Mouse (Mus musculus): Measurements from ENCODE around the gene Rps28. TPM values are rescaled to one million over a fixed set of nuclear protein-coding genes. Genes with fewer than 3 reads are reported as not detected.

Gene Rps28
- polyA plus RNA-seq, 1 experiment from 2014 or later = 715 TPM

DNA sequence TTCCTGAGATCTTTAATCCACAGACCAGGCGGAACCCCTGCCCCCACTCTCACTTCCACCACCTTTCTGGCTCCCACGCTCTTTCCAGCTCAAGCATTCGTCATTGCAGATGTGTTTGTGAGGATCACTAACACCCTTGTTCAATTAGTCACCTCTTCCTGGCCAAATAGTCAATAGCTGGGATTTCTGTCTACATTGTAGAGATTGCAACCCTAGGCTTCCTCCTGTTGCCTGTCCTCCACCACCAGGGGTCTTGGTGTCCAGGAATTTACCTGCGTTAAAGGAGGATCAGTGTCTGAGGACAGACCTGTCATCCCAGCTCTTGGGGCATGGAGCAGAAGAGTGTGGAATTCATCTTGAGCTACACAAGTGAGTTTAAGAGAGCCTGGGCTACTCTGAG lies 42.3 kb downstream of the Rps28 start:
- H3K4me2 ChIP-seq = peak overlapping the region; percentile 83
- no peaks in the 10 kb centered on the region for H3K9me3 ChIP-seq (replicated peaks)
- no peak for ATAC-seq
- peaks cover 42% of the 10 kb centered on the region for H3K4me1 ChIP-seq
- H3K4me3 ChIP-seq = peak overlapping the region; percentile 63
- H3K27ac ChIP-seq = peak overlapping the region; percentile 29; the same call in 1 of the 2 replicates
- WGBS (ENCODE audit: insufficient replicate concordance) = 31% methylated on average over 4 of the region's 4 CpGs
- H3K27me3 ChIP-seq (replicated peaks) = 0 out of 2 replicates have a peak, but pooled peaks cover 16% of the 10 kb centered on the region
- peaks cover 19% of the 10 kb centered on the region for H3K36me3 ChIP-seq
- peak overlapping the region; percentile 69 for H3K9ac ChIP-seq

DNA sequence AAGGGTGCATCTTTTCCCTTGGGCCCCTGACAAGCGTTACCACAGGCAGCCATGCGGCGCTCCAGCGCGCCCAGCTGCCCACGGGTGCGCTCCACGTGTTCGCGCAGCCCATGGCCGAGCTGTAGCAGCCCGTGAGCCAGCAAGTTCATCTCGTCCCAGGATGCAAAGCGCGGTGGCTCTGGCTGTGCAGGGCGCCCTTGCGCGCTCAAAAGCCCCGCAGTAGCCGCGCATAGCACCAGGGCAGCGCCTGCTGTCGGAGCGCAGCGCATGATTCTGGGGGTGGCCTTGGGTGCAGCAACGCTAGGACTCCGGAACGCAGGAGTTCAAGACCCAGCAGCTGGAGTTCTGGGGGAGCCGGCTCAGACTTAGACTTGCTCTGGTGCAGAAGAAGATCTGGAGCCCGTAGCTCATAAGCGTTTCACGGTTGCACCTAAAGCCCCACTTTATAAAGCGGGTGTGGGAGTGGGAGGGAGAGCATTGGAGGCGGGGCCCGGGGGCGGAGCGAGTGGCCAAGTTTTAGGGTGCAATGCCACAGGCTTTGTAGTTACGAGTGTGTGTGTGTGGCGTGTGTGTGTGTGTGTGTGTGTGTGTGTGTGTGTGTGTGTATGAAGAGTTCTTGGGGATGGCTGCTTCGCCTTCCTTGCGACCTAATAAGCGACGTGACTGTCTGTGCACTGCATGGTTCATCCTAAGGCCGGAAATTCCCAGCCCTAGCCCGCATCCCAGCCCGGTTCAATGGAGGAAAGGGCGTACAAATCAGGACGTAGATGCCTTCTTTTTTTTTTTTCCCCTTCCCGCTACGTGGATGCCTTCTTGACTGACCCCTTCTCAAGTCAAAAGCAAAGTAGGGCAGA lies 43.0 kb downstream of the Rps28 start, which contains the start of gene Angptl4:
TSS of gene Angptl4 (minus strand) at position 707 of the 854 bp plus-strand sequence.
- under 1% methylated on average over 50 of the region's 50 CpGs for WGBS (ENCODE audit: insufficient replicate concordance)

DNA sequence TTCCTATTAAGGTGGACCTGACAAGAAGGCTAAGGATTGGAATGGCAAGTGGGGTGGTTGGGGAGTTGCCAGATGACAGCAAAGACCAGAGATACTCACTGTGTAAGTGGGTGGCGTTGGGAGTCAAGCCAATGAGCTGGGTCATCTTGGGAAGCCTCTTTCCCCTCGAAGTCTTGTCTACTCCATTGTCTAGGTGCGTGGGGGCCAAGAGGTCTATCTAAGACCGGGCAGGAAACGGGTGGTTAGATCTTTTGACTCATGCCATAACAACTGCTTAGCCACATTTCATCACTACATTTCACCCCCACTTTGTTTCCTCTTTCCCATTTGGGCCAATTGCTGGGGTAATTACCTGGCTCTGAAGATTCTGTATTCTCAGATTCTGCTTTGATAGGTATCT lies 43.9 kb downstream of the Rps28 start:
- no peaks in the 10 kb centered on the region for H3K9me3 ChIP-seq (replicated peaks)
- peaks cover 36% of the 10 kb centered on the region for H3K36me3 ChIP-seq
- H3K27ac ChIP-seq = peak overlapping the region; percentile 79; the same call in 1 of the 2 replicates
- 0 out of 2 replicates have a peak, but pooled peaks cover 7% of the 10 kb centered on the region for H3K27me3 ChIP-seq (replicated peaks)
- 19% methylated on average over 5 of the region's 5 CpGs for WGBS (ENCODE audit: insufficient replicate concordance)
- no peak for ATAC-seq
- H3K4me2 ChIP-seq = peak overlapping the region; percentile 83
- peaks cover 42% of the 10 kb centered on the region for H3K4me1 ChIP-seq
- peak overlapping the region; percentile 69 for H3K9ac ChIP-seq
- peak overlapping the region; percentile 63 for H3K4me3 ChIP-seq

More for the DNA sequence above, 43.0 kb downstream of the Rps28 start, which contains the start of gene Angptl4:
- Histone ChIP-seq H3K9me3 (replicated peaks) (no peaks in the 10 kb centered on the region), H3K4me3 (peak within 1 kb of the TSS; percentile 63), H3K9ac (peak within 1 kb of the TSS; percentile 69), H3K27ac (peak within 1 kb of the TSS; percentile 79), H3K4me2 (peak within 1 kb of the TSS; percentile 83), H3K27me3 (replicated peaks) (0 out of 2 replicates have a peak, but pooled peaks cover 14% of the 10 kb centered on the region), H3K4me1 (peaks cover 42% of the 10 kb centered on the region), H3K36me3 (peaks cover 26% of the 10 kb centered on the region)
- peak; percentile 86 for ATAC-seq

DNA sequence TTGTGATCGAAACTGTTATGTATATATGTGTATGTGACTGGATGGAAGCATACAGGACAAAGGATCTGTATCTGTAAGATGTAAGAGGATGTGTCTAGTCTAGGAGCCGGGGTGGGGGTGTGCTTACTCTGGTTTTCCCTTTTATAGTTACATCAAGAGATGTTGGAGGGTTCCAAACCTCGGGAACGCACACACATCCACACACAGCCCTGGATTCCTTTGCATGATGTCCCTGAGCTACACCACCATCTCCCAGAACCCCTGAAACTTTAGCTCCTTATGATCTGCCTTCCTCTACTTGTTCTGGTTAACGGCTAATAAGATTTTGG lies 44.4 kb downstream of the Rps28 start:
- Histone ChIP-seq H3K4me1 (peaks cover 42% of the 10 kb centered on the region), H3K36me3 (peaks cover 41% of the 10 kb centered on the region), H3K9ac (peak overlapping the region; percentile 69; the same call in 1 of the 2 replicates), H3K27me3 (replicated peaks) (0 out of 2 replicates have a peak, but pooled peaks cover 7% of the 10 kb centered on the region), H3K4me3 (peak overlapping the region; percentile 63), H3K27ac (0 out of 2 replicates have a peak overlapping the region, but pooled peaks have one; percentile 79), H3K4me2 (peak overlapping the region; percentile 83), H3K9me3 (replicated peaks) (no peaks in the 10 kb centered on the region)
- no peak for ATAC-seq
- 62% methylated on average over 5 of the region's 5 CpGs for WGBS (ENCODE audit: insufficient replicate concordance)

DNA sequence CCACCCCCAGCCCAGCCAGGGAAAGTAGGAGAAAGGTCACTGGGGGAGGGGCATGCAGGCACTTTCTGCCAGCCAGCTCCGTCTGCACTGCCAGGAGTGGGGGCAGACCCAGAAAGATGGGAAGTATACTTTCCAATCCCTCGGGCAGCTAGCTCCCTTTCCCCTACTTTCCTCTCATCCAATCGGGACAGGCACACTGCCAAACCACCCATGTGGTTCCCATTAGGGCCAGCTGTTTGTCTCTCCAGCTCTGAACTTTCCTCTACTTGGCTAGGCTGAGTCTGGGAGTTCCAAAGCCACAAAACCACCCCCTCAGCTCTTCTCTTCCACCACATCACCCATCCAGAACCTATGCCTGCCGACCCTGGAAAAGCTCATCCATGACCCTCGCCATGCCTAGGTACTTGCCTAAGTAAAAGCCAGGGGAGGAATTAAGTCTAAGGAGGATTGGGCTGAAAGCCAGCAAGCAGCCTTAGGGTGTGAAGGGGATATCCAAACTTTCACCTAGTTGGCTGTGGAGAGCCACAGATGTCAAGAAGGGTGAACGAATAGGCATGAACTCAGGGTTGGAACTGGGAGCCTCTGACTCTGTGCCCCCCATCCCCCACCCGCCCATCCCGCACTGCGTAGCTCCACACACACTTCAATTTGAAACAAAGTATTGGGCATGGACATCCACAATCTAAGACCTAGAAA lies 44.9 kb downstream of the Rps28 start:
- H3K4me1 ChIP-seq = peaks cover 42% of the 10 kb centered on the region
- no peaks in the 10 kb centered on the region for H3K9me3 ChIP-seq (replicated peaks)
- WGBS (ENCODE audit: insufficient replicate concordance) = 40% methylated on average over 9 of the region's 9 CpGs
- H3K27me3 ChIP-seq (replicated peaks) = 0 out of 2 replicates have a peak, but pooled peaks cover 4% of the 10 kb centered on the region
- H3K36me3 ChIP-seq = peaks cover 46% of the 10 kb centered on the region
- peak; percentile 8; the same call in 1 of the 2 replicates for ATAC-seq
- peak overlapping the region; percentile 18; the same call in 1 of the 2 replicates for H3K9ac ChIP-seq
- peak overlapping the region; percentile 63 for H3K4me3 ChIP-seq
- H3K4me2 ChIP-seq = peak overlapping the region; percentile 83
- peak overlapping the region; percentile 46 for H3K27ac ChIP-seq

DNA sequence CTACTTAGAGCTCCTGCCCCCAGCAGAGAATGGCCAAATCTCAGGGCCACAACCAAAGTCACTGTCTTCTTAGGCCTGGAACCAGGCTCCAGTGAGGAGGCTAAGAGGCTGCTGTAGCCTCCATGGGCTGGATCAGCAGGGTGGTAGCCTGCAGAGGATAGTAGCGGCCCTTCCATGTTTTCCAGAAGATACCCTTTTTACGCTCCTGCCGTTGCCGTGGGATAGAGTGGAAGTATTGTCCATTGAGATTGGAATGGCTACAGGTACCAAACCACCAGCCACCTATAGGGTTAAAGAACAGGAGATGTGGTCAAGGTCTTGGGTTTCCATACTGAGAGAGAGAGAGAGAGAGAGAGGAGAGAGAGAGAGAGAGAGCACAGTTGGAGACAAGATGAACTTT lies 49.1 kb downstream of the Rps28 start:
- Histone ChIP-seq H3K27me3 (replicated peaks) (peaks cover 6% of the 10 kb centered on the region; the same call in 1 of the 2 replicates), H3K4me2 (no peak overlapping the region), H3K9ac (no peak overlapping the region), H3K9me3 (replicated peaks) (no peaks in the 10 kb centered on the region), H3K4me3 (no peak overlapping the region), H3K36me3 (peaks cover 49% of the 10 kb centered on the region), H3K4me1 (peaks cover 21% of the 10 kb centered on the region), H3K27ac (no peak overlapping the region)
- no peak for ATAC-seq
- 88% methylated on average over 4 of the region's 4 CpGs for WGBS (ENCODE audit: insufficient replicate concordance)

DNA sequence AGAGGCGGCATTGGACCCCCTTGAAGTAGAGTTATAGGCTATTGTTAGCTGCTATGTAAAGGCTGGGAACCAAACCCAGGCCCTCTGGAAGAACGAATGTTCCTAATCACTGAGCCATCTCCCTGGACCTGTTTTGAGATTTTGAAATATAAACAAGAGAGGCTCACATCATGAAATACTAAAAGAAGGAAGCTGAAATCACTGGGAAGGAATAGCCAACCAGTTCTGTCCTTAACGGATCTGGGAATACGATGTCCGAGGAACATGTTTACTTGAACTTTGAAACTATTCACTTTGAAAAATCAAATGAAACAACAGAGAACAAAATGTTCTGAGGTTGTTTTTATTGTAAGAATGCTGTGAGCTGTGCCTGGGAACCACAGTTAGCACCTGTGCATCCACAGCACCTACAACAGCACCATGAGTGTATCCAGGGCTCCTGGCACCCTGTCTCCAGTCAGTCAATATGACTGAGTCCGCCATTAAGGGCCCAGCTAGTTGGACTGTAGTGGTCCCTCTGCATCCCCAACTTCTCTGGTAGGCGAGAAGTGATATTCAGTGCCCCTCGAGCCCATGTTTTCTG lies 49.7 kb downstream of the Rps28 start:
- peaks cover 6% of the 10 kb centered on the region; the same call in 1 of the 2 replicates for H3K27me3 ChIP-seq (replicated peaks)
- no peak overlapping the region for H3K4me2 ChIP-seq
- H3K4me3 ChIP-seq = no peak overlapping the region
- H3K9me3 ChIP-seq (replicated peaks) = no peaks in the 10 kb centered on the region
- ATAC-seq = no peak
- peaks cover 15% of the 10 kb centered on the region for H3K4me1 ChIP-seq
- no peak overlapping the region for H3K9ac ChIP-seq
- H3K36me3 ChIP-seq = peaks cover 49% of the 10 kb centered on the region
- WGBS (ENCODE audit: insufficient replicate concordance) = 80% methylated on average over 8 of the region's 8 CpGs
- H3K27ac ChIP-seq = no peak overlapping the region

DNA sequence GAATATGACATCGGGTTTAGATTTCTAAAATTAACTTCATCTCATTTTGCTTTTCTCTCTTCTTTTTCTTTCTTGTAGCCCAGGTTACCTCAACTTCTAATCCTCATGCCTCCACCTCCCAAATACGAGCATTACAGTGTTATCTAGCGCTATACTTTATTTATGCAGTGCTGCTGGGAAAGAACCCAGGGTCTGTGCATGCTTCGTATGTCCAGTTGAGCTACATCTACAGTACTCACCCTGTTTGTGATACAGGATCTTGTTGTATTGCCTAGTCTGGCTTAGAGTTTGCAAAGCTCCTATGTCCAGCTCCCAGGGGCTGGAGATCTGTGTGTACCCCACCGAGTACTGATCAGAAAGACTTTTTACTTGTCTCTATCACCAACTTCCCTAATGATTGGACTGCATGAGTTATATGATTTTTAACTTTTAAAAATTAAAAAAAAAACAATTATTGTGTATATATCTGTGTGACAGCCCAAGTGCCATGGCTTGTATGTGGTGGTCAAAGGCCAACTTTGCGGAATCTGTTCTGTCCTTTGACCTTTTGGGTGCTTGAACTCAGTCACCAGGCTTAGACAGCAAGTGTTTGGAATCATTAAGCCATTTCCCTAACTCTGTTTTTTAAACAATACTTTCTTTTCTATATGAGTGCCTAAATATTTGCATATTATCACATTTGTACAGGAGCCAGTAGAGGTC lies 50.3 kb downstream of the Rps28 start:
- no peak overlapping the region for H3K27ac ChIP-seq
- H3K4me2 ChIP-seq = no peak overlapping the region
- no peak overlapping the region for H3K4me3 ChIP-seq
- no peaks in the 10 kb centered on the region for H3K9me3 ChIP-seq (replicated peaks)
- peaks cover 6% of the 10 kb centered on the region; the same call in 1 of the 2 replicates for H3K27me3 ChIP-seq (replicated peaks)
- ATAC-seq = no peak
- WGBS (ENCODE audit: insufficient replicate concordance) = 77% methylated on average over 6 of the region's 6 CpGs
- H3K36me3 ChIP-seq = peaks cover 49% of the 10 kb centered on the region
- H3K9ac ChIP-seq = no peak overlapping the region
- peaks cover 8% of the 10 kb centered on the region for H3K4me1 ChIP-seq

DNA sequence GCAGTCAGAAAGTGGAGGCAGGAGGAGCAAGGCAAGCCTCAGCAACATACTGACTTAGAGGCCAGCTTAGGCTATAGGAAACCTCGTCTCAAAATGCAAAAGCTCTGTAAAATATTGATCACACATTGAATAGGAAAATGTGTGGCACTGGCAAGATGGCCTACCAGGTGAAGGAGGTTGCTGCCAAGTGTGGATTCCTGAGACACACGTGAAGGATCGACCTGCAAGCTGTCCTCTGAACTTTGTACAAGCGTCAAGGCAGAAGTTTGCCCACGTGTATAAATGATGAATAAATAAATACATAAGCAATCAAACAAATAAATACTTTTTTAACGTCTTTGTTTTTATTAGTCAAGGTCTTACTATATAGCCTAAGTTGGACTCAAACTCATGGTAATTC lies 50.9 kb downstream of the Rps28 start:
- Histone ChIP-seq H3K27me3 (replicated peaks) (peaks cover 6% of the 10 kb centered on the region; the same call in 1 of the 2 replicates), H3K4me2 (no peak overlapping the region), H3K4me1 (peaks cover 3% of the 10 kb centered on the region), H3K9me3 (replicated peaks) (no peaks in the 10 kb centered on the region), H3K36me3 (peaks cover 43% of the 10 kb centered on the region), H3K9ac (no peak overlapping the region), H3K4me3 (no peak overlapping the region), H3K27ac (no peak overlapping the region)
- WGBS (ENCODE audit: insufficient replicate concordance) = 81% methylated on average over 6 of the region's 6 CpGs
- ATAC-seq = no peak

DNA sequence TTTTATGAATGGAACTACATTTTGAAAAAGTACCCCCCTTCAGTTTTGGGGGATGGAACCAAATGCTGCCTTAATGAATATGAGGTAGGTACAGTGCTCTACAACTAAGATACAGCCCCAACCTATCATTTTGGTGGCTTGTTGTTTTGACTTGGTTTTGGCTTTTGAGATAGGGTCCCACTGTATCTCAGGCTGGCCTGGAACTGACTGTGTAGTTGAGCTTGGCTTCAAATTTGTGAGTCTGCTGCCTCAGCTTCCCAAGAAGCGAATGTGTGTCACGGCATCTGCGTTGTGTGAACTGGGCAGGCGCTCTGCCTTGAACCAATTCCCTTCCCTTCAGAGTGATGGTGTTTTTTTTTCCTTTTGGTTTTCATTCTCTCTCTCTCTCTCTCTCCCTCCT lies 52.7 kb downstream of the Rps28 start:
- Histone ChIP-seq H3K9me3 (replicated peaks) (no peaks in the 10 kb centered on the region), H3K4me1 (peaks cover 2% of the 10 kb centered on the region), H3K36me3 (peaks cover 25% of the 10 kb centered on the region), H3K4me2 (no peak overlapping the region), H3K4me3 (no peak overlapping the region), H3K27ac (no peak overlapping the region), H3K27me3 (replicated peaks) (peaks cover 6% of the 10 kb centered on the region), H3K9ac (no peak overlapping the region)
- WGBS (ENCODE audit: insufficient replicate concordance) = 76% methylated on average over 4 of the region's 4 CpGs
- no peak for ATAC-seq
